Mouse (Mus musculus): ENCODE measurements around the gene Mbd5.
A peak's percentile ranks its signal among the peaks of the same experiment; 100 is the strongest.

Gene Mbd5

GRCm38 (mm10) chr2:49344287-49344686 lies 395.0 kb downstream of the Mbd5 start:
- no peak for DNase-seq (ENCODE audit: low read depth, low spot score)

- no peak for DNase-seq (ENCODE audit: low read depth, low spot score)
These were observed 396.5 kb downstream of the Mbd5 start for GRCm38 (mm10) chr2:49345786-49346185.

GRCm38 (mm10) chr2:49349813-49350212 lies 400.5 kb downstream of the Mbd5 start:
- no peak for DNase-seq (ENCODE audit: low read depth, low spot score)

DNA sequence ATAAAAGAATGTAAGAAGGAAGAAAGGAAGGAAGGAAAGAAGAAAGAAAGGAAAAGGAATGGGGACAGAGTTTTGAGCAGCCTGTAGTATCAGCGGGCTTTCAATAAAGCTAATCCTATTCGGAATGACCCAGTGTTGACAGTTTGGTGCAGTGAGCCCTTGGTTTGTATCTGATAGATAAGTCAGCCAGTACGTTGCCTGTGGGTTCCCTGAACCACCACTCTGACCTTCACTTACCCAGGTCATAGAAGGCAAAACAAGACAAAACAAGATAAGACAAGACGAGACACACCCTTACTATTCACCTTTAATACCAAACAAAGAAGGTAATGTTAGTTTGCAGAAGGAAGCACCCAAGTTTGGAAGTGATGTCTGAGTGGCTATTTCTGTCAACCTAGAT lies 401.5 kb downstream of the Mbd5 start:
- DNase-seq (ENCODE audit: low read depth, low spot score): no peak

DNA sequence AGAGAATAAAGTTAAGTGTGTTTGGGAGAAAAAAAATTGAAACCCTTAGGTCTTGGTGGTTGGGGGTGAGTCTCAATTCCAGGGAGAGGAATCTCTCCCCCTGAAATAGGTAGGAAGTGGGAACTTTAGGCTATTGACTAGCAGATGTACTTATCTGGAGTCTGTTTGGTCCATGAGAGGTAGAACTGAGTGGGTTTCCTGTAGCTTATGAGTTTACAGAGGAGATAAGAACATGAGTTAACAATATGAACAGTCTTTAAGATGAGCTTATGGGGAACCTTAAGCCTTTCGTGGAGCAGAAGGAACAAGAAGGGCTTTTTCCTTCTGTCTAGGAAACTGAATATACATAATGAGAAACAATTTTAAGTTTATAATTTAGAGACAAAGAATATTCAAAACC lies 404.8 kb downstream of the Mbd5 start:
- DNase-seq (ENCODE audit: low read depth, low spot score): no peak

- DNase-seq (ENCODE audit: low read depth, low spot score): no peak
These were observed 406.6 kb downstream of the Mbd5 start for GRCm38 (mm10) chr2:49355867-49356266.

DNA sequence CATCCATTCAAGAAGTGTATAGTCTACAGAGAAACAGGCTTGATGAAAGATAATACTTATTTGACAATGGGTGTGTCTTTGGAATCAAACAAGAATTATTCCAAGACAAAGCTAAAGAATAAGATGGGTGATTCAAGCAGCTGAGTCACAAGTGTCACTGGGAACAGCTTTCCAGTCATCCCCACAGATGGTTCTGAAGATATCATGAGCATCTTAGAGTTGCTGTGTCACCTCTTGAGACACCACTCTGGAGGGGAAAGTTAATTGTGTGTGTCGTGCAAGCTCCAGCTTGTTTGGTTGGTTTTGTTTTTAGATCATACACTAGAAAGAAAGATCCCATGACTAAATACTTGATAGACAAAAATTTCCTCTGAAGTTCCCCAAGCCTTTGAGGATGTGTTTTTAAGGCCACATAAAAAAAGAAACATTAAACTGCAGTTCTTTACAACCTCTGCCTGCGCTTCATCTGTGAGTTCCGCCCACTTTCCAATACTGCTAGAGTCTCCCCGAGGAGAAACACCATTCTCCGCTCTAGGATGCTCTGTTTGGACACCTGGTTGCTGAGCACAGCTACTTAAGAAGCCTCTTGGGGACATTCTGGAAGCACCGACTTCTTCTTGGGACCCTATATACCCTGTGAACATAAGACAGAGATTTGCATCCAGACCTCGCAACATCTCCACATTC lies 409.0 kb downstream of the Mbd5 start:
- no peak for DNase-seq (ENCODE audit: low read depth, low spot score)

DNA sequence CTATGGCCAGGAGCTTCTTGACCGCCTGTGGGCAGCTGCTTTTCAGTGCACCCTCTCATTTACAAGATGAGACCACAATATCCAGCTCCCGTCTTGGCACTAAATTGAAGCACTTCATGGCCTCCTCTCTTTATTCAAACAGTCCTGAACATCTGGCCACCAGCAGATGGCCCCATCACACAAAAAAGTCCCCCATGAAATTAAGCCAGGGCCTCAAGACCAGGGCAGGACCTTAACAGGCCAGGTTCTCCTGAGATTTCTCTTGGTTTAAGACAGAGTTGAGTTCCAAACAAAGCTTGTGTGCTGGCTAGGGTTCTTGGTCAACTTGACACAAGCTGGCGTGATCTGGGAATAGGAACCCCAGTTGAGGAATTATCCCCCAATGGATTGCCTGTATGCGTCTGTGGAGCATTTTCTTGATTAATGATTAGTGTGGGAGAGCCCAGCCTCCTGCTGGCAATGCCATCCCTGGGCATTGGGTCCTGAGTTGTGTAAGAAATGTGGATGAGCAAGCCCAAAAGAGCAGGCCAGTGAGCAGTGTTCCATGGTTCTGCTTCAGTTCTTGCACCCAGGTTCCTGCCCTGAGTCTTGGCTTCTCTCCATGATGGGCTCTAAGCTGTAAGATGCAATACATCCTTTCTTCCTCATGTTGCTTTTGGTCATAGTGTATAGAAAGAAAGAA lies 409.7 kb downstream of the Mbd5 start:
- peak; percentile 58 for DNase-seq (ENCODE audit: low read depth, low spot score)

DNA sequence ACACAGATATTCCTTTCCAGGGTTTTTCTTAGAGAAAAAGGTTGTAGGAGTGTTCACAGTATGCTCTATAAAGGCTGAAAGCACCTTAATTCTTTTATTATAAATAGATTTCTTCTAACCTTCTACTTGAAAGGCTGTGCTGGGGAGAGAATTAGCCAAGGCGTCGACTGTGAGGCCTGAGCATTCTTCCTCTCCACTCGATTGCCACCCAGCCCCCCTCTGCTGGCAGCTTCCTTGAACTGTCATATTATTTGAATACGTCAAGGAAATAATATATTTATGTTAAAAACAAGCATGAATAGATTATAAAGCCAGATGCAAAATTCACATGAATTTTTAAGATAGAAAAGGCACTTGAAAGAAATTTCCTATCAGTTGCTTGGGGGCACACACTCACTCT lies 410.4 kb downstream of the Mbd5 start:
- DNase-seq (ENCODE audit: low read depth, low spot score): peak; percentile 43

- DNase-seq (ENCODE audit: low read depth, low spot score): no peak
These were observed 415.2 kb downstream of the Mbd5 start for GRCm38 (mm10) chr2:49364546-49364945.

- DNase-seq (ENCODE audit: low read depth, low spot score): no peak
These were observed 417.7 kb downstream of the Mbd5 start for GRCm38 (mm10) chr2:49366878-49367545.

DNA sequence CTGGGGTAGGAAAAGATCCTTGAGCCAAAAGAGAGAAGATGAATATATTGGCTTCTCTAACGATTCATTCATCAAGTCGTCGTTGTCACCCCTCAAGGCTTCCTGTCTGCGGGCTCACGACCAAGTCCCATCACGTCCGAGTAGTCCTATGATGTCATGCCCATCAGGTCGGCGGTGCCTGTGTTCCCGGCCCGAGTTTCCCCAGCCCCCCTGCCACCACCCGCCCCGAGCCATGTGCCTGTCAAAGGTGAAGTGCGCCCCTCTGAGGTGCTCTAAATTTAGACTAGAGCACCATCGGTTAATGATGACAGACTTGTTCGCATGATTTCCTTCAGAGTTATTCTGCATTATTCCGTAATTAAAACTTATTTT lies 418.2 kb downstream of the Mbd5 start:
- no peak for DNase-seq (ENCODE audit: low read depth, low spot score)

DNA sequence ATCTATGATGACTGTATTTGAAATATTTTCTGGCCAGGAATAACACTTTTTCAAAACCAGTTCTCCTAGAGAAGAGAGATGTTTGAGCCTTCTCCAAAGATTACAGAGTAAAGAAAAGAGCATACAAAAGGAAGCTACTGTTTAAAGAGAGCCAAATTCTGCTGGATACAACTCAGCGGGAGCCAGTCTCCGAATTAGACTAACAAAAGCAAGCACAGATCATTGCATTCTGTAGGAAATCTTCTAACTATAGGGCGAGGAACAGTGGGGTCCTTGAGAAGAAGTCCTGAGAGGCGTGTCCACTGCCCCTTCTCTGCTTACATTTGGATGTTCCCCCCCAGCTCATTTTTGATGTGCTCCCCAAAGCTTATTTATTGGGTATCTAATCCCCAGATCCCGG lies 422.3 kb downstream of the Mbd5 start:
- no peak for DNase-seq (ENCODE audit: low read depth, low spot score)

DNA sequence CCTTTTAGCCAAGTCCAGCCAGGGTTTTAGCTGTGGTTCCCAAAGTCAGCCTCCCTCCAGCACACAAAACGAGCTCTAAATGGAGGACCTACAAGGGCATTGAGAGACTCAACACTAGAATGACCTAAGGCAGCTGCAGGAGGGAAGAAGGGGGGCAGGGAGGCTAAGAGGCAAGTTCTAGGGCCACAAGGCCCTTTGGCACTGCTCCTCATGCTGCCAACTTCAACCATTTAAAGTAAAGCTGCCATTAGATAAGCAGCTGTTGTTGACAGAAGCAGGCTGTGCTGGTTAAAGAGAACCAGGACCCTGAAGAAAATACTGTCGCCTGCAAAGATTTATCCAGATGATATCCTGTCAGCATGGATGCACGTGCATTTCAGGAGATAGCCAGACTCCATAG lies 423.3 kb downstream of the Mbd5 start:
- no peak for DNase-seq (ENCODE audit: low read depth, low spot score)

Measured in CD4-positive, CD25-positive, alpha-beta regulatory T cell, adult 2 months (primary cell).